Mouse (Mus musculus): ENCODE data around the gene Gm37240. TPM values are rescaled to one million over a fixed set of nuclear protein-coding genes. Genes with fewer than 3 reads are reported as not detected.

Gm37240 gene
- polyA plus RNA-seq, 1 experiment from 2014 or later = 0.16 TPM

GRCm38 (mm10) chr3:84474981-84475775 is 1412.1 kb downstream of the Gm37240 start:
- Histone ChIP-seq H3K9ac (replicated peaks) (no peak overlapping the region), H3K4me3 (replicated peaks) (no peak overlapping the region), H3K27ac (no peak overlapping the region), H3K9me3 (no peaks in the 10 kb centered on the region), H3K27me3 (peaks cover 39% of the 10 kb centered on the region), H3K4me1 (replicated peaks) (peaks cover 33% of the 10 kb centered on the region), H3K4me2 (replicated peaks) (no peak overlapping the region), H3K36me3 (no peaks in the 10 kb centered on the region)
- no peak for ATAC-seq
- WGBS = 91% methylated on average over 12 of the region's 12 CpGs

DNA sequence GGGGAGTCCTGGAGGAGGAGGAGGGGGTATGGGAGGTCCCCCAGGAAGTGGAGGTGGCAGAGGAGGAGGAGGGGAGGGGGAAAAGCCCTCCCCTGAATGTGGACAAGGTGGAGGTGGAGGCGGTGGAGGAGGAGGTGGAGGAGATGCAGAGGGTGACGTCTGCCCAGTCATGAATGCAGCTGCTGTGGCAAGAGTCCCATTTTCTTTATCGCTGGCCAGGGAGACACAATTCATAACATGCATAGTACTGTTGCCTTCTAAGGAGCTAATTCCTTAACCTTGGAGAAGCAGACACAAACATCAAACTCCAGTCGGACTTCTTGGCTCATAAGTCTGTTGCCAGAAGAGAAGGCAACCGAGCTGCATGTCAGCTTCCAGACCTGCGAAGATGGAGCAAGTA is 1412.9 kb downstream of the Gm37240 start:
- no peaks in the 10 kb centered on the region for H3K36me3 ChIP-seq
- no peak overlapping the region for H3K4me3 ChIP-seq (replicated peaks)
- no peak for ATAC-seq
- peaks cover 26% of the 10 kb centered on the region for H3K4me1 ChIP-seq (replicated peaks)
- no peak overlapping the region for H3K4me2 ChIP-seq (replicated peaks)
- H3K9me3 ChIP-seq = no peaks in the 10 kb centered on the region
- H3K9ac ChIP-seq (replicated peaks) = no peak overlapping the region
- H3K27ac ChIP-seq = no peak overlapping the region
- H3K27me3 ChIP-seq = peaks cover 39% of the 10 kb centered on the region
- WGBS = 92% methylated on average over 6 of the region's 6 CpGs

GRCm38 (mm10) chr3:84472955-84473354 is 1414.4 kb downstream of the Gm37240 start:
- no peak for ATAC-seq
- H3K4me1 ChIP-seq (replicated peaks) = peaks cover 17% of the 10 kb centered on the region
- H3K27ac ChIP-seq = no peak overlapping the region
- H3K27me3 ChIP-seq = peaks cover 26% of the 10 kb centered on the region
- H3K36me3 ChIP-seq = no peaks in the 10 kb centered on the region
- H3K9ac ChIP-seq (replicated peaks) = no peak overlapping the region
- no peak overlapping the region for H3K4me3 ChIP-seq (replicated peaks)
- H3K4me2 ChIP-seq (replicated peaks) = no peak overlapping the region
- 79% methylated on average over 5 of the region's 5 CpGs for WGBS
- H3K9me3 ChIP-seq = no peaks in the 10 kb centered on the region

- H3K4me1 ChIP-seq (replicated peaks) = peaks cover 18% of the 10 kb centered on the region
- no peak overlapping the region for H3K4me2 ChIP-seq (replicated peaks)
- H3K36me3 ChIP-seq = no peaks in the 10 kb centered on the region
- H3K9ac ChIP-seq (replicated peaks) = no peak overlapping the region
- H3K27me3 ChIP-seq = peaks cover 21% of the 10 kb centered on the region
- H3K9me3 ChIP-seq = no peaks in the 10 kb centered on the region
- no peak for ATAC-seq
- WGBS = 47% methylated on average over 3 of the region's 3 CpGs
- H3K4me3 ChIP-seq (replicated peaks) = no peak overlapping the region
- H3K27ac ChIP-seq = no peak overlapping the region
Observed at GRCm38 (mm10) chr3:84472527-84472926, 1414.8 kb downstream of the Gm37240 start.

GRCm38 (mm10) chr3:84471146-84471545 is 1416.2 kb downstream of the Gm37240 start:
- Histone ChIP-seq H3K9me3 (no peaks in the 10 kb centered on the region), H3K27ac (no peak overlapping the region), H3K27me3 (peaks cover 9% of the 10 kb centered on the region; the same call in 1 of the 2 replicates), H3K36me3 (no peaks in the 10 kb centered on the region), H3K4me2 (replicated peaks) (no peak overlapping the region), H3K9ac (replicated peaks) (no peak overlapping the region), H3K4me1 (replicated peaks) (peaks cover 20% of the 10 kb centered on the region), H3K4me3 (replicated peaks) (no peak overlapping the region)
- ATAC-seq = no peak
- WGBS = 89% methylated on average over 4 of the region's 4 CpGs

DNA sequence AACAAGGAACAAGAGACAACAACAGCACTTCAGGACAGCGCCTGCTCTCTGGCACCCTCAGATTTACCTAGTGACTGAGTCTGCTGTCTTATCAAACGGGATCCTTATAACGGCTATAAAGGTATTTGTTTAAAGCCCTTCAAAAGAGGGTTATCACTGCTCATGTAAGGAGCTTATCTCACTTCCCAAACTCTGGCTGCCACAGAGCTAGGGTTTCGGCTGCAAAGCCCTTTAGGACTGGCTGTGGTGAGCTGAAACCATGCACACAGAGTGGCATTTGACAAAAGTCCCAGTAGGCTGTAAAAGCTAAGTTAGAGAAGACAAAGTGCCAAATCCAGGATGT is 1419.2 kb downstream of the Gm37240 start:
- Histone ChIP-seq H3K9me3 (no peaks in the 10 kb centered on the region), H3K4me1 (replicated peaks) (peaks cover 16% of the 10 kb centered on the region), H3K4me2 (replicated peaks) (no peak overlapping the region), H3K36me3 (no peaks in the 10 kb centered on the region), H3K9ac (replicated peaks) (no peak overlapping the region), H3K27me3 (no peaks in the 10 kb centered on the region), H3K27ac (no peak overlapping the region), H3K4me3 (replicated peaks) (no peak overlapping the region)
- ATAC-seq = no peak
- WGBS = 19% methylated on average over 4 of the region's 4 CpGs

GRCm38 (mm10) chr3:84467419-84468110 is 1419.8 kb downstream of the Gm37240 start:
- no peak overlapping the region for H3K4me3 ChIP-seq (replicated peaks)
- WGBS = 56% methylated on average over 10 of the region's 10 CpGs
- ATAC-seq = peak; percentile 43; the same call in 1 of the 2 replicates
- no peaks in the 10 kb centered on the region for H3K27me3 ChIP-seq
- H3K9ac ChIP-seq (replicated peaks) = no peak overlapping the region
- no peaks in the 10 kb centered on the region for H3K9me3 ChIP-seq
- no peak overlapping the region for H3K27ac ChIP-seq
- peaks cover 13% of the 10 kb centered on the region for H3K4me1 ChIP-seq (replicated peaks)
- H3K4me2 ChIP-seq (replicated peaks) = no peak overlapping the region
- no peaks in the 10 kb centered on the region for H3K36me3 ChIP-seq

DNA sequence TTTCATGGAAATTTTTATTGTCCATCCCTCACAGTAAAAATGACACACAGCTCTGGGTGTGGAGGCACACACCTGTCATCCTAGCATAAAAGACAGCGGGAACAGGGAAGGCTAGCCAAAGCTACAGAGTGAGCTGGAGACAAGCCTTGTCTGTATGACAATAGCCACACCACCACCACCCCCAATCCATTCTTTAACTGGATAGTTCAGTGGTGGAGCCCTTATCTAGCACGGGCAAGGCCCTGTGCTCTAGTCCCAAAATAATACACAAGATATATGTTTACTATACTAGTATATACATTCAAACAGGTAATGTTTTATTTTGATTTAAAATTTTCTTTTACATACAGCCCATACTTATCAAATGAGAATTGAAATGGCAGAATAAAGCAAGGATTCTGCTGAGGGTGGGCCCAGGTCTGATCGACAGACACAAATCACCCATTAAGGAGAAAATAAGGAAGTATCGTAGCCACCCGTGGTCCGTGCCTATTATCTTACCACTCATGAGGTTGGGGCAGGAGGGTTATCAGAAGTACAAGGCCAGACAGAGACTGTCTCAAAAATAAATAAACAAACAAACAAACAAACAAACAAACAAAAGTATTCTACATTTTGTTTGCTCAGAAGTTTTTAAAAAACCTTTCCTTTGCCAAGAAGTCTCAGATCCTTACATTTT is 1421.4 kb downstream of the Gm37240 start:
- no peak overlapping the region for H3K27ac ChIP-seq
- no peak overlapping the region for H3K4me2 ChIP-seq (replicated peaks)
- no peak overlapping the region for H3K4me3 ChIP-seq (replicated peaks)
- H3K9ac ChIP-seq (replicated peaks) = no peak overlapping the region
- 78% methylated on average over 6 of the region's 6 CpGs for WGBS
- H3K9me3 ChIP-seq = no peaks in the 10 kb centered on the region
- 0 out of 2 replicates have a peak, but pooled peaks cover 2% of the 10 kb centered on the region for H3K27me3 ChIP-seq
- no peak for ATAC-seq
- peaks cover 25% of the 10 kb centered on the region for H3K4me1 ChIP-seq (replicated peaks)
- H3K36me3 ChIP-seq = no peaks in the 10 kb centered on the region

DNA sequence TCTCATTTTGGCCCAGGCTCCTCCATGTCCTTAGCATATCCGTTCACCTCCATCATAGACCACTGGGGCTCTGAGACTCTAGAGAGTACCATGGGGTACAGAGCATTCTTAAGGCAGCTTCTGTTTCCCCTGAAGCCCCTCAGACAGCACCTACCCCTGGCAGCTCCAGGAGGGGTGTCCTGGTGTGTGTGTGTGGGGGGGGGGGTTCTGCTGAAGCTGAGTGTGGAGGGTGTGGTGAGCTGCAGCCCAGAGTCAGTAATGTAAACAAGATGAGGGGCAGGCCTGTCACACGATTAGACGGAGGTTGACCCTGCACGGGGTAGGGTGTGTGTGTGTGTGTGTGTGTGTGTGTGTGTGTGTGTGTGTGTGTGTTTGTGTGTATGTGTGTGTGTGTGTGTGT is 1425.6 kb downstream of the Gm37240 start:
- no peak overlapping the region for H3K4me3 ChIP-seq (replicated peaks)
- 0 out of 2 replicates have a peak, but pooled peaks cover 6% of the 10 kb centered on the region for H3K27me3 ChIP-seq
- no peak overlapping the region for H3K9ac ChIP-seq (replicated peaks)
- ATAC-seq = peak; percentile 69; the same call in 1 of the 2 replicates
- peaks cover 21% of the 10 kb centered on the region for H3K4me1 ChIP-seq (replicated peaks)
- no peaks in the 10 kb centered on the region for H3K36me3 ChIP-seq
- no peaks in the 10 kb centered on the region for H3K9me3 ChIP-seq
- H3K4me2 ChIP-seq (replicated peaks) = no peak overlapping the region
- WGBS = 35% methylated on average over 4 of the region's 4 CpGs
- H3K27ac ChIP-seq = no peak overlapping the region

GRCm38 (mm10) chr3:84460952-84461351 is 1426.4 kb downstream of the Gm37240 start:
- ATAC-seq = 0 out of 2 replicates have a peak, but pooled peaks have one; percentile 26

GRCm38 (mm10) chr3:84460499-84460898 is 1426.8 kb downstream of the Gm37240 start:
- H3K9me3 ChIP-seq = no peaks in the 10 kb centered on the region
- no peak overlapping the region for H3K27ac ChIP-seq
- peaks cover 21% of the 10 kb centered on the region for H3K4me1 ChIP-seq (replicated peaks)
- no peak overlapping the region for H3K4me2 ChIP-seq (replicated peaks)
- 38% methylated on average over 3 of the region's 3 CpGs for WGBS
- H3K9ac ChIP-seq (replicated peaks) = no peak overlapping the region
- H3K36me3 ChIP-seq = no peaks in the 10 kb centered on the region
- no peak overlapping the region for H3K4me3 ChIP-seq (replicated peaks)
- 0 out of 2 replicates have a peak, but pooled peaks cover 6% of the 10 kb centered on the region for H3K27me3 ChIP-seq
- ATAC-seq = no peak

More at GRCm38 (mm10) chr3:84460952-84461351, 1426.4 kb downstream of the Gm37240 start:
- H3K36me3 ChIP-seq = no peaks in the 10 kb centered on the region
- no peaks in the 10 kb centered on the region for H3K9me3 ChIP-seq
- no peak overlapping the region for H3K4me3 ChIP-seq (replicated peaks)
- 0 out of 2 replicates have a peak, but pooled peaks cover 6% of the 10 kb centered on the region for H3K27me3 ChIP-seq
- WGBS = 38% methylated on average over 12 of the region's 12 CpGs
- H3K4me1 ChIP-seq (replicated peaks) = peaks cover 21% of the 10 kb centered on the region
- no peak overlapping the region for H3K27ac ChIP-seq
- no peak overlapping the region for H3K4me2 ChIP-seq (replicated peaks)
- no peak overlapping the region for H3K9ac ChIP-seq (replicated peaks)

Measured in midbrain, embryonic 13.5 days (tissue).